Mouse (Mus musculus) ES-Bruce4 (cell line): ENCODE data around the gene Eps15. TPM values are rescaled to one million over a fixed set of nuclear protein-coding genes. Genes with fewer than 3 reads are reported as not detected.

ENCODE experiments used
- H3K27ac ChIP-seq: 2 replicates; pipeline ENCODE4 v1.5.1; 2012; ENCODE audit warnings: low read length, inconsistent platforms; ENCODE audit not compliant: insufficient read depth
- H3K27me3 ChIP-seq: 2 replicates; pipeline ENCODE4 v1.6.1; 2012; ENCODE audit warnings: mild to moderate bottlenecking, low read length, inconsistent platforms; ENCODE audit not compliant: control insufficient read depth, poor library complexity, insufficient read depth, severe bottlenecking
- H3K36me3 ChIP-seq: 2 replicates; pipeline ENCODE4 v1.6.1; 2012; ENCODE audit warnings: inconsistent platforms, mild to moderate bottlenecking, low read length, moderate library complexity; ENCODE audit not compliant: control insufficient read depth, poor library complexity, insufficient read depth, severe bottlenecking
- H3K4me1 ChIP-seq: one replicate; pipeline ENCODE4 v1.8.1; 2011; ENCODE audit warnings: low read length; ENCODE audit not compliant: control insufficient read depth, insufficient read depth
- H3K4me3 ChIP-seq: 2 replicates; pipeline ENCODE4 v1.5.1; 2011; ENCODE audit warnings: low read depth, mild to moderate bottlenecking, low read length
- H3K9ac ChIP-seq: 2 replicates; pipeline ENCODE4 v1.6.1; 2012; ENCODE audit warnings: low read depth, mild to moderate bottlenecking, inconsistent platforms; ENCODE audit not compliant: poor library complexity, severe bottlenecking
- H3K9me3 ChIP-seq: replicated peaks from 2 replicates; pipeline ENCODE4 v1.6.1; 2012; ENCODE audit warnings: mild to moderate bottlenecking, low read length, inconsistent platforms; ENCODE audit not compliant: control insufficient read depth, poor library complexity, insufficient read depth, severe bottlenecking
- CTCF ChIP-seq: IDR thresholded peaks from one replicate; pipeline ENCODE4 v1.8.1; 2011; ENCODE audit warnings: low read depth, low read length
- EP300 ChIP-seq: IDR thresholded peaks from 2 replicates; pipeline ENCODE4 v1.6.1; 2011; ENCODE audit warnings: low read depth, low read length; ENCODE audit not compliant: insufficient read depth
- POLR2A ChIP-seq: IDR thresholded peaks from one replicate; pipeline ENCODE4 v1.8.1; 2011; ENCODE audit warnings: low read length; ENCODE audit not compliant: insufficient read depth
- polyA plus RNA-seq: library from polyadenylated mRNA; stranded (reverse); fragments of >200 nt; gene quantifications from 2 replicates; pipeline ENCODE4 v1.2.4, GENCODE M21; 2011; ENCODE audit warnings: low read depth; ENCODE audit not compliant: missing spikeins, insufficient read depth, insufficient read length

Gene Eps15
- polyA plus RNA-seq, 1 experiment = 47.1 TPM

DNA sequence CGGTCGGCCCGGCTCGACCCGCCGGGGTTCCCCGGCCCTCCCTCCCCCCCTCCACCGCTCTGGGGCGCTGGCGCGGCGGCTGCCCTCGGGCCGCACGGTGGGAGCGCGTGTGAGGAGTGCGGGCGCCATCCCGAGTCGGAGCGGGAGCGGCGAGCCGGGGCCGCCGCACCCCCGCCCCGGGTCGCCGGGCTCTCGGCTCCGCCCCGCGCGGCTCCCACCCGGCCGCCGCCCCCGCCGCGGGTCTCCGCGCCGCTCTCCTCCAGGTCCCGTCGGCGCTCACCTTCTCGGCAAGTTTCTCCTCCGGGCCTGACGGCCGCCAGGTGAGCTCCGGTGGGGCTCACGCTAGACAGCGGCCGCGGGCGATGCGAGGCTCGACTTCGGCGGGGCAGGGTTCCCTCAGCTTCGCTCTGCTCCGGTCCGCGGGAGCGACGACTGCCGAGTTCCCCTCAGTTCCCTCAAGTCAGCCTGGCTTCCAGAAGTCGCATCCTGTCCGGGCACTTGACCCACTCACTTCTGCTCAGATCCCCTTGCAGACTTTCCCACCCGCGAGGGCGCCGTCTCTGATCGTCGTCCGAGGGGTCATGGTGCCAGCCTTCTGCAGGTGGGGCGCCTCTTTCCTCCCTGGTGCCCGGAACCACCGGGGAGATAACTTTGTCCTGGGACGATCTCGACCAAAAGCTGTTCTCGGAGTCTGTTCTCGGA lies 542 bp downstream of the Eps15 start:
- Histone ChIP-seq H3K9me3 (no peaks in the 10 kb centered on the region), H3K36me3 (no peaks in the 10 kb centered on the region), H3K9ac (peak overlapping the region; percentile 89), H3K4me1 (peaks cover 4% of the 10 kb centered on the region), H3K27me3 (no peaks in the 10 kb centered on the region), H3K4me3 (peak overlapping the region; percentile 66), H3K27ac (no peak overlapping the region)
- TF ChIP-seq POLR2A (no peak), EP300 (no peak), CTCF (no peak)

- TF ChIP-seq EP300 (no peak), CTCF (no peak), POLR2A (no peak)
- Histone ChIP-seq H3K9me3 (no peaks in the 10 kb centered on the region), H3K27me3 (no peaks in the 10 kb centered on the region), H3K4me1 (peaks cover 4% of the 10 kb centered on the region), H3K36me3 (no peaks in the 10 kb centered on the region), H3K9ac (peak overlapping the region; percentile 89), H3K27ac (no peak overlapping the region), H3K4me3 (peak overlapping the region; percentile 66)
These were observed 1.1 kb downstream of the Eps15 start for GRCm38 (mm10) chr4:109281161-109281560.

DNA sequence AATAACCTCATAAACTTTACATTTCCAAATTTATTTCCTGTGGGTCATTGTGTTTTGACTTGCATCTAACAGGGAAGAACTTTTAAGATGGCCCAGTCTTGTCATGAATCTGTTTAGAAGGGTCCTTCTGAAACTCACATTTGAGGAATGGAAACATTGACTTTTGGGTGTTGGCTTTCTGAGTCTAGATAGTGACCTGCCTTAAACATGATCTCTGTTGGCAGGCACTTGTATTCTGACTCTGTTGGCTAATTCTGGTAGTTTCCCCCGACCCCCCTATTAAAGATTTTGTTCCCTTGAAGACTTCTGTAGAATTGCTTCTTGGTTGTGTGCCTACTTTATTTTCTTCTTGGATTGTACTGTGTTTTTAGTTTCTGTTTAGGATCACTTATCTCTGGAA lies 1.9 kb downstream of the Eps15 start:
- no peaks in the 10 kb centered on the region for H3K36me3 ChIP-seq
- H3K27me3 ChIP-seq = no peaks in the 10 kb centered on the region
- no peak overlapping the region for H3K4me3 ChIP-seq
- H3K9ac ChIP-seq = no peak overlapping the region
- H3K9me3 ChIP-seq = no peaks in the 10 kb centered on the region
- TF ChIP-seq CTCF = no peak
- TF ChIP-seq POLR2A = no peak
- no peak for TF ChIP-seq EP300
- H3K27ac ChIP-seq = no peak overlapping the region
- peaks cover 4% of the 10 kb centered on the region for H3K4me1 ChIP-seq

DNA sequence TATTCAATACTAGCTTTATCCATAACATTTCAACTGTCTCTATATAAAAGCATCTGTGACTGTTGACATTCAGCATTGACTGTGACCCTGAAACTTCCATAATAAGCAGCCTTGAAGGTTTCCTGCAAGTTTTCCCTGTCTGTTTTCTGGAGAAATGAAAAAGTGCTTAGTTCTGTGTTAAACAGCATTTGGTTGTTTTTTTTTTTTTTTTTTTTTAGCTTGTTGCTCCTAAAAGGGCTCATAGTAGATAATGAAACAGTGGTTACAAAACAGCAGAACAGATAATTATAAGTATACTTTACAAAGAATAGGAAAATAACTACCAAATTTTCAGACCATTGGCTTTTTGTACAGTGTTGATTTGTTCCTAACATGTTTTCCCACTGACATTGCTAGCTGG lies 14.6 kb downstream of the Eps15 start:
- H3K4me3 ChIP-seq = no peak overlapping the region
- no peaks in the 10 kb centered on the region for H3K4me1 ChIP-seq
- H3K9me3 ChIP-seq = no peaks in the 10 kb centered on the region
- no peak overlapping the region for H3K9ac ChIP-seq
- no peak for TF ChIP-seq EP300
- no peak for TF ChIP-seq CTCF
- no peak for TF ChIP-seq POLR2A
- H3K36me3 ChIP-seq = no peaks in the 10 kb centered on the region
- H3K27me3 ChIP-seq = no peaks in the 10 kb centered on the region
- H3K27ac ChIP-seq = no peak overlapping the region

GRCm38 (mm10) chr4:109296510-109296909 lies 16.4 kb downstream of the Eps15 start:
- Histone ChIP-seq H3K27ac (no peak overlapping the region), H3K4me1 (no peaks in the 10 kb centered on the region), H3K9ac (no peak overlapping the region), H3K9me3 (no peaks in the 10 kb centered on the region), H3K27me3 (no peaks in the 10 kb centered on the region), H3K36me3 (no peaks in the 10 kb centered on the region), H3K4me3 (no peak overlapping the region)
- TF ChIP-seq CTCF (no peak), POLR2A (no peak), EP300 (no peak)

- Histone ChIP-seq H3K27ac (no peak overlapping the region), H3K36me3 (no peaks in the 10 kb centered on the region), H3K27me3 (no peaks in the 10 kb centered on the region)
These were observed 19.1 kb downstream of the Eps15 start for GRCm38 (mm10) chr4:109299136-109299535.

More at GRCm38 (mm10) chr4:109299136-109299535, 19.1 kb downstream of the Eps15 start:
- TF ChIP-seq EP300 (no peak), POLR2A (no peak), CTCF (no peak)
- no peak overlapping the region for H3K9ac ChIP-seq
- H3K4me1 ChIP-seq = no peaks in the 10 kb centered on the region
- H3K4me3 ChIP-seq = no peak overlapping the region
- H3K9me3 ChIP-seq = no peaks in the 10 kb centered on the region
